Mouse (Mus musculus) bone marrow macrophage, adult 2 months (primary cell): Measurements from ENCODE around the gene Uba2. TPM values are rescaled to one million over a fixed set of nuclear protein-coding genes. Genes with fewer than 3 reads are reported as not detected.
"Not testable (repeated sequence)": the region's sequence is repeated elsewhere in the genome, so short reads cannot be mapped to it uniquely, and the experiment has no call there.

Experiments used
- H3K27ac ChIP-seq: 2 replicates; pipeline ENCODE4 v1.5.1; 2012; ENCODE audit warnings: low read depth, low read length; ENCODE audit not compliant: insufficient read depth
- H3K4me1 ChIP-seq: 2 replicates; pipeline ENCODE4 v1.6.1; 2012; ENCODE audit warnings: low read length; ENCODE audit not compliant: control insufficient read depth, insufficient read depth
- H3K4me3 ChIP-seq: 2 replicates; pipeline ENCODE4 v1.5.1; 2012; ENCODE audit warnings: mild to moderate bottlenecking, low read length, moderate library complexity; ENCODE audit not compliant: insufficient read depth
- CTCF ChIP-seq: IDR thresholded peaks from 2 replicates; pipeline ENCODE4 v1.5.1; 2012; ENCODE audit warnings: low read depth, mild to moderate bottlenecking, low read length, moderate library complexity
- POLR2A ChIP-seq: IDR thresholded peaks from 2 replicates; pipeline ENCODE4 v1.6.1; 2012; ENCODE audit warnings: mild to moderate bottlenecking, low read depth, low read length, borderline replicate concordance
- polyA plus RNA-seq: library from polyadenylated mRNA; stranded (reverse); fragments of >200 nt; gene quantifications from 2 replicates; pipeline ENCODE4 v1.2.4, GENCODE M21; 2012; ENCODE audit not compliant: missing spikeins, insufficient read depth, insufficient read length

Uba2 gene
- polyA plus RNA-seq, 1 experiment, result 63.1 TPM

- Histone ChIP-seq H3K4me3 (peak overlapping the region; percentile 69), H3K4me1 (no peaks in the 10 kb centered on the region), H3K27ac (no peak overlapping the region)
- TF ChIP-seq CTCF (no peak), POLR2A (no peak)
Observed at GRCm38 (mm10) chr7:34132355-34133079, 36.9 kb downstream of the Uba2 start.

GRCm38 (mm10) chr7:34131959-34132354 lies 37.4 kb downstream of the Uba2 start:
- Histone ChIP-seq H3K4me3 (peak overlapping the region; percentile 69), H3K27ac (no peak overlapping the region), H3K4me1 (no peaks in the 10 kb centered on the region)
- TF ChIP-seq CTCF, result no peak
- no peak for TF ChIP-seq POLR2A

- H3K4me1 ChIP-seq, result no peaks in the 10 kb centered on the region
- no peak overlapping the region for H3K4me3 ChIP-seq
- TF ChIP-seq CTCF, result no peak
- TF ChIP-seq POLR2A, result no peak
- no peak overlapping the region for H3K27ac ChIP-seq
Observed at GRCm38 (mm10) chr7:34131118-34131517, 38.3 kb downstream of the Uba2 start.

DNA sequence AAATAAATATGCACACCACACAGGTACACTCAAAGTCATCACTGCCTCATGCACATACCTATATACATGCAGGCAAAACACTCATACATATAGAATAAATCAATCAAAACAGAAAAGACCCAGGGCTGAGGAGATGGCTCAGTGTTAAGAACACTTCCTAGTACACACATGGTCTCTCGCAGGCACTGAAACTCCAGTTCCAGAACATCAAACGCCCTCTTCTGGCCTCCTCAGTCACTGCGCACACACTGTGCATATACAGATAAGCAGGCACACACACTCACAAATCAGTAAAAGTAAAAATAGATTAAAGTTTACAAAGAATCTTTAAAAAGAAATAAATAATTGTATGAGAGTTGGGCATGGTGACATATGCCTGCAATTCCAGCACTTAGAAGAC lies 43.1 kb downstream of the Uba2 start:
- Histone ChIP-seq H3K27ac (no peak overlapping the region), H3K4me3 (no peak overlapping the region), H3K4me1 (peaks cover 4% of the 10 kb centered on the region; the same call in 1 of the 2 replicates)
- TF ChIP-seq CTCF (no peak), POLR2A (no peak)

- peaks cover 4% of the 10 kb centered on the region; the same call in 1 of the 2 replicates for H3K4me1 ChIP-seq
- TF ChIP-seq CTCF (no peak), POLR2A (no peak)
- H3K27ac ChIP-seq, result no peak overlapping the region
- no peak overlapping the region for H3K4me3 ChIP-seq
Observed at GRCm38 (mm10) chr7:34125346-34125745, 44.1 kb downstream of the Uba2 start.

- TF ChIP-seq POLR2A, result no peak
- no peak for TF ChIP-seq CTCF
- Histone ChIP-seq H3K4me1 (peaks cover 4% of the 10 kb centered on the region; the same call in 1 of the 2 replicates), H3K27ac (no peak overlapping the region), H3K4me3 (no peak overlapping the region)
Observed at GRCm38 (mm10) chr7:34122987-34123720, 46.2 kb downstream of the Uba2 start.

- not testable (repeated sequence) for H3K4me1 ChIP-seq, H3K27ac ChIP-seq, H3K4me3 ChIP-seq
Observed at GRCm38 (mm10) chr7:34120636-34121035, 48.8 kb downstream of the Uba2 start.

- Histone ChIP-seq H3K4me3 (no peak overlapping the region), H3K27ac (no peak overlapping the region), H3K4me1 (no peaks in the 10 kb centered on the region)
- TF ChIP-seq CTCF (no peak), POLR2A (no peak)
Observed at GRCm38 (mm10) chr7:34116601-34117000, 52.8 kb downstream of the Uba2 start.

GRCm38 (mm10) chr7:34109190-34109589 lies 60.2 kb downstream of the Uba2 start:
- no peak overlapping the region for H3K4me3 ChIP-seq
- TF ChIP-seq CTCF, result no peak
- TF ChIP-seq POLR2A, result no peak
- H3K27ac ChIP-seq, result no peak overlapping the region
- no peaks in the 10 kb centered on the region for H3K4me1 ChIP-seq

DNA sequence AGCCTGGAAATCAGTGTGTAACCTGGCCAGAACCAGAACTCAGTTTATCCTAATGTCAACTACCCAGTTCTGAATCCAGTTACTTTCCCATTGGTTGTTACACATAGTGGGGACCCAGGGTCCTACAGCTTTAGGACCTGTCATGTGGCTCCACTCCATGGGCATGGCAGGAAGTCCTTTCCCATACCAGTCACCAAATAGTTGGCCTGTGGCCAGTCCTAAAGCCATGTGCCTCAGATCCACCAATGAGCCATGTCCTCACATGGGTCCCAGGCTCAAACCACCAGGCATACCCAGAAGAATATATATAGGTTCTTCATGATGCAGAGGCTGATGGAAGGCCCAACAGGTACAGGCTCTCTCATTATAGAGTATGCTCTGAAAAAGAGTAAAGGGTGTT lies 68.1 kb downstream of the Uba2 start:
- TF ChIP-seq CTCF, result no peak
- TF ChIP-seq POLR2A, result no peak
- H3K4me3 ChIP-seq, result no peak overlapping the region
- no peaks in the 10 kb centered on the region for H3K4me1 ChIP-seq
- no peak overlapping the region for H3K27ac ChIP-seq
